Mouse (Mus musculus) heart, postnatal 0 days (tissue): Measurements from ENCODE around the gene Anapc16.

Source experiments
- CTCF ChIP-seq: IDR thresholded peaks from 2 replicates; pipeline ENCODE4 v1.5.1; 2016; ENCODE audit warnings: antibody characterized with exemption, control low read depth, low read depth
- EP300 ChIP-seq: IDR thresholded peaks from 2 replicates; pipeline ENCODE4 v1.6.1; 2016; ENCODE audit warnings: antibody characterized with exemption, low read depth

DNA sequence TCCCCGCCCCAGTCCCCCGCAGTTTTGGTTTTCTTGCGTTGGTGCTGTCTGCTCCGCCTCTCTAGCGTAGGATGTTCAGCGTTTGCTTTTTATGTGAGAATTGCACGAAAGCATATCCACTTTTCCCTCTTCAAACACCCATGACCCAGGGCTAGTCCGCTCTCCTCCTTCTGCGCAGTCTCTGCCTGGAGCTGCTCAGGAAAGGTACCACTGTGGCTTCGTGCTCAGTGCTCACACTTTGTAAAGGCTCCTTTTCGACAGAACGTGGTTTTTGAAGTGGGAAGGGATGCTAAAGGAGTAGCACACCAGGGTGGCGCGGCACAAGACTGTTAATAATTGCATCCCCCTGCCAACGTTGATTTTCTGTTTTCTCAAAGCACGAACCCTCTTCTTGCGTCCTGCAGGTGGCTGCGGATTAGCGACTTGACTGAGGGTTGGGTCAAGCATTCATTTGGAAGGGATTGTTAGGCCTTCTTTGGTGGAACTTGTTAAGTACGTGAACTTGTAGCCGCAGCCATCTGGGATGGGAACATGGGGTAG lies 348 bp upstream of the Anapc16 start:
- TF ChIP-seq CTCF, result no peak
- no peak for TF ChIP-seq EP300
